Mouse (Mus musculus) neural tube, embryonic 11.5 days (tissue): ENCODE data around the gene Myh11. TPM values are rescaled to one million over a fixed set of nuclear protein-coding genes. Genes with fewer than 3 reads are reported as not detected.

Source experiments
- ATAC-seq: fragments of 200-750 bp; cut with Nextera tagmentation; 2 replicates; pipeline ENCODE4 v1.8.0; 2017; ENCODE audit warnings: moderate number of reproducible peaks, mild to moderate bottlenecking, moderate TSS enrichment, moderate library complexity; ENCODE audit not compliant: insufficient read depth, low FRiP score, low TSS enrichment
- DNase-seq: peaks from one replicate; pipeline ENCODE4 v3.0.0-alpha.2; 2015; ENCODE audit warnings: low spot score
- H3K27ac ChIP-seq: fragments of 300-500 bp; sonication (generic); 2 replicates; pipeline ENCODE4 v1.5.1; 2014; ENCODE audit warnings: low read depth, mild to moderate bottlenecking, low read length
- H3K27me3 ChIP-seq: fragments of 300-500 bp; sonication (generic); 2 replicates; pipeline ENCODE4 v1.6.1; 2014; ENCODE audit warnings: mild to moderate bottlenecking, low read length, mixed read lengths; ENCODE audit not compliant: control insufficient read depth, insufficient read depth
- H3K36me3 ChIP-seq: fragments of 300-500 bp; sonication (generic); 2 replicates; pipeline ENCODE4 v1.6.1; 2014; ENCODE audit warnings: mild to moderate bottlenecking, low read length, moderate library complexity, mixed read lengths; ENCODE audit not compliant: control insufficient read depth, insufficient read depth
- H3K4me1 ChIP-seq: fragments of 300-500 bp; sonication (generic); 2 replicates; pipeline ENCODE4 v1.6.1; 2014; ENCODE audit warnings: low read length, mixed read lengths; ENCODE audit not compliant: control insufficient read depth, insufficient read depth
- H3K4me2 ChIP-seq: fragments of 300-500 bp; sonication (generic); 2 replicates; pipeline ENCODE4 v1.6.1; 2014; ENCODE audit warnings: low read depth, mild to moderate bottlenecking, moderate library complexity
- H3K4me3 ChIP-seq: fragments of 300-500 bp; sonication (generic); 2 replicates; pipeline ENCODE4 v1.5.1; 2014; ENCODE audit warnings: low read depth, low read length
- H3K9ac ChIP-seq: fragments of 300-500 bp; sonication (generic); 2 replicates; pipeline ENCODE4 v1.6.1; 2014; ENCODE audit warnings: mild to moderate bottlenecking, low read length
- H3K9me3 ChIP-seq: fragments of 300-500 bp; sonication (generic); 2 replicates; pipeline ENCODE4 v1.6.1; 2016; ENCODE audit warnings: low read length; ENCODE audit not compliant: control insufficient read depth
- WGBS: fragments of 180-500 bp; shearing (Covaris S2); extraction: QIAGEN DNeasy Blood & Tissue Kit; methylation state at CpG from one replicate; pipeline ENCODE4 v1.1.7; 2014; 5-methylcytosine and 5-hydroxymethylcytosine counted together
- polyA plus RNA-seq: library from polyadenylated mRNA; unstranded; fragments of >200 nt; fragmentation: Nextera tagmentation; extraction: Ambion mirVana; gene quantifications from 2 replicates; pipeline ENCODE4 v1.2.1, GENCODE M21; 2014

The Myh11 gene
- polyA plus RNA-seq, 1 experiment from 2014 or later: 0.32 TPM

DNA sequence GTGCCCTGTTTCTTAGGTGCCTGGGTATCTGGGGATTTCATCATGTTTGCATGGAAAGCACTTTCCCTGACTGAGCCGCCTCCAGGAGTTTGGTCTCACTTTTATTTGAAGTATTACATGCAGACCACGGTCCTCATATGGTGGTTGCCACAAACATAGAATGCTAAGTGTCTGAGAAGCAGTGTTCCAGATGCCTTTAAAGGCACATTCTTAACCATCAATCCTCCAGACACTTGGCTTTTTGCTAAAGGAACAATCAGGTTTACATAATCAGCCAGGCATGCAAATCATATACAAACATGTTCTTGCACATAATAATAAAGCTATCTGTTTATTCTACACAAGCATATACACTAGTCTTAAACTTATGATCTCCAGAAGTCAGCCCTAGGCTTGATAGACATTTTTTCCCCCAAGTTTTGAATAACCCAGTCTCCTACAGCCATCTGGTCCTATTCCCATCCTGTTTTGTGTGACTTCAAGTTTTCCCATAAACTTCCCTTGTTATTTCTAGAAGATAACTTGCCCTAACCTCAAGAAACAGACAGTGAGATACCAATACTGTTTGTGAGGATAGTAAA lies 5.5 kb upstream of the Myh11 start:
- ATAC-seq (no peak), DNase-seq (no peak)
- Histone ChIP-seq H3K4me3 (no peak overlapping the region), H3K9ac (no peak overlapping the region), H3K27ac (no peak overlapping the region), H3K4me1 (no peaks in the 10 kb centered on the region), H3K27me3 (peaks cover 9% of the 10 kb centered on the region; the same call in 1 of the 2 replicates), H3K4me2 (no peak overlapping the region), H3K9me3 (no peaks in the 10 kb centered on the region), H3K36me3 (no peaks in the 10 kb centered on the region)
- 74% methylated on average over 2 of the region's 2 CpGs for WGBS

DNA sequence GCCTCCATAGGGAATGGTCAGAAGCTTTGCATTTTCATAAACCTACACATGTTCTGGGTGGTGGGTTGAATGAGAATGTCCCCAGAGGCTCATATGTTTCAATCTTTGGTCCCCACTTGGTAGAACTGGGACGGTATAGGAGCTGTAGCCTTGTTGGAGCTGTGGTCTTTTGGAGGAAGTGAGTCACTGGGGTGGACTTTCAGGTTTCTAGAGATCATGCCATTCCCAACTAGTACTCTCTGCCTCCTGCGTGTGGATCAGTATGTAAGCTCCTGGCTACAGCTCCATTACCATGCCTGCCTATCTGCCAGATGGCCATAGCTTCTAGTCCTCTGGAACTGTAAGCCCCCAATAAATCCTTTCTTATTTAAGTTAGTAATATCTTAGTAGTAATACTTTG lies 4.1 kb upstream of the Myh11 start:
- H3K36me3 ChIP-seq: no peaks in the 10 kb centered on the region
- WGBS: 84% methylated on average over 2 of the region's 2 CpGs
- H3K4me1 ChIP-seq: no peaks in the 10 kb centered on the region
- H3K9ac ChIP-seq: no peak overlapping the region
- H3K4me2 ChIP-seq: no peak overlapping the region
- H3K4me3 ChIP-seq: no peak overlapping the region
- H3K27ac ChIP-seq: no peak overlapping the region
- no peaks in the 10 kb centered on the region for H3K9me3 ChIP-seq
- ATAC-seq: no peak
- DNase-seq: no peak
- peaks cover 12% of the 10 kb centered on the region; the same call in 1 of the 2 replicates for H3K27me3 ChIP-seq

DNA sequence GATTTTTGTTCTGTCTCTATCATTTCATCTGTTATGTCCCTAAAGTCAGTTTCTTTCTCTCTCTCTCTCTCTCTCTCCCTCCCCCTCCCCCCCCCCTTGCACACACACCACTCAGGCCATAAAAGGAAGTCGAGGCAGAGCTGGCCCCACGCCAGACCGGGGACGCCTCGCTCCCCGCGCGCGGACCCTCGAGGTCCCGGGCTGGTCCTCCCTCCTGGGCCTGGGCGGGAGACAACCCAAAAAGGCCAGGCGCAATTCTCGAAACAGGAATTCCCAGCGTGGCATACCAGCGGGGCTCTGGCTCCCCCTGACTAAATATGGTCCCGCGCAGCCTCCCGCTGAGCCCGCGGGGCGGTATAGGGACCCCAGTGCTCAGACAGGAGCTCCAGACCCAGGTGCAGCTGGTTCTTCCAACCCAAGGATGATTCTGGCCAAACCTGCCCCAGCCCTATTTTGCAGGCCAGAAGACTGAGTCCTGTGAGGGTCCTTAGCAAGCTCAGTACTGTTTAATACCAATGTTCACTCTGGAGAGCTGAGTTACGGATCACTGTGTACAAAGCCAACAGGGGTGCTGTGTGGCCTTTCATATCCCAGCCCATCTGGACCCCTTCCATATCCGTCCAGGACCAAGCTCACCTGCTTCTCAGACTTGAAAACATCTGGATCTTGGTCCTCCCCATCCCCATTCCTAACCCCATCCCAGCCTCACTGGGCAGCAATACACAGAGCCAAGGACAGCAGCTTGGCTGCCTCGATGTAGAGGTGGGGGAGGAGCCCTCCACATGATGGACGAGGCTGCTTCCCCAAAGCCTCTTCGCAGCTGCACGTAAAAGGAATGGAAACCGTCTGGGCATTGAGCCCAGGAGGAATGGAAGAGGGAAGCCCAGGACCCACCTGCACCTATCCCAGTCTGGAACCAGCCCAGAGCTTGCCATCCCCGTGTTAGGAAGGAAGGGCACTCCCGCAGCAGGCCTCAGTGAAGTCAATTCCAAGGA lies 1.3 kb upstream of the Myh11 start:
- ATAC-seq (no peak; the same call in 1 of the 2 replicates), DNase-seq (peak; percentile 20)
- peak overlapping the region; percentile 11; the same call in 1 of the 2 replicates for H3K9ac ChIP-seq

DNA sequence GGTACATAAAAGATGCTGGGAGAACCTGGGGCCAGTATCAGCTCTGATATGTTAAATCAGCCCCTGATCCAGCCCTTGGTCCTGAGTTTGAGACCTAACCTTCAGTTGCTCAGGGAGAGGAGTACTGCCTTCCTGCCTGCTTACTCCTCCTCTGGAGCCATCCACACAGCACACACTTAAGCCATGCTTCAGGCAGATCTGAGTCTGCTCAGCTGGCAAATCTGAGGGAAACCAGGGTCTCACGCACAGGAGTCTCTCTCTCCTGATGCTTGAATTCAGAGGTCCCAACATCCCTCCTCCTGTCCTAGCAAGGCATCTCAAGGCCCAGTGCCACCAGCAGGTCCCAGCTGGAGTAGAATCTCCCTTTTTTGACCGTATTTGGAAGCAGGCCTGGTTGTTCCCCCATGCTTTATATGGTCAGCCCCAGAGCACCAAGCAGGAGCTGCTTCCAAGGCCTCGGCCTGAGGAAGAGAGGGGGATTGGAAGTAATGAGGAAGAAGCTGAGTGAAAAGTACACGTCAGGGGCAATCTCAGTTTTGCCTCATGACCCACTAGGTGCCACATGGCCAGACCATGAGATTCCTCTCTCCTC lies 18.7 kb downstream of the Myh11 start:
- Histone ChIP-seq H3K4me3 (no peak overlapping the region), H3K4me2 (no peak overlapping the region), H3K4me1 (no peaks in the 10 kb centered on the region), H3K36me3 (no peaks in the 10 kb centered on the region), H3K27ac (no peak overlapping the region), H3K9ac (no peak overlapping the region), H3K27me3 (no peaks in the 10 kb centered on the region), H3K9me3 (no peaks in the 10 kb centered on the region)
- WGBS: 61% methylated on average over 4 of the region's 4 CpGs
- ATAC-seq: no peak
- no peak for DNase-seq

More for the DNA sequence above, 1.3 kb upstream of the Myh11 start:
- Histone ChIP-seq H3K27me3 (peaks cover 12% of the 10 kb centered on the region; the same call in 1 of the 2 replicates), H3K27ac (no peak overlapping the region), H3K4me2 (peak overlapping the region; percentile 35), H3K36me3 (no peaks in the 10 kb centered on the region), H3K9me3 (no peaks in the 10 kb centered on the region), H3K4me1 (no peaks in the 10 kb centered on the region), H3K4me3 (0 out of 2 replicates have a peak overlapping the region, but pooled peaks have one; percentile 6)
- 14% methylated on average over 31 of the region's 31 CpGs for WGBS

DNA sequence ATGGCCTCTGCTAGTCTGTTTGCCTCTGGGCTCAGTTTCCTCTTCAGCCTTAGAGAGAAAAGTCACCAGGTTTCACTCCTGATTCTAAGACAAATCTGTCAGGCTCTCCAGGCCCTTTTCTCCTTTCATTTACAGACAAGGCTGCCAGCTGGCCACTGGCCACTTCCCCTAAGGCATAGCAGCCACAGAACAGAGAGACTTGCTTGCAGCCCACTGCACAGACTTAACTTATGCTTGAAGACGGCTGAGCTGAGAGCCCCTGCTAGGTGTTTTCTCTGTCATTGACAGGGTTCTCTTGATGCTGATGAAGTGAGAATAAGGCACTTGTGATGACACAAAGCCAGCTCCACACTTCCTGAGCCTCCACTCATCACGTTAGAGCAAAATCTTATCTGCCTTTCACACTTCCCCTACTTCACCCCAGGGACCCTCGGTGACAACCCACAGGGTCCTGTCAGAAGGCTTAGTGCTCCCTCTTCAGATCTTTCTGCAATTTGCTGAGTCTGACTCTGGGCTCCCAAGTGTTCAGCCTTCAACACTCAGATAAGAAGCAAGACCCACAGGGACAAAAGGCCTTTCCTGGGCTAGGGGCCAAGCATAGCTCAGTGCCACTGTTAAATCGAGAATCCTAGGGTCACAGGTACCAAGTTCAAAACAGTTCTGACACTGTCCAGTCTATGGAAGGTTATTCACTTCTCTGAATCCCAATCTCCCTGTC lies 25.8 kb downstream of the Myh11 start:
- Histone ChIP-seq H3K9me3 (no peaks in the 10 kb centered on the region), H3K4me1 (no peaks in the 10 kb centered on the region), H3K4me2 (no peak overlapping the region), H3K27ac (no peak overlapping the region), H3K27me3 (no peaks in the 10 kb centered on the region), H3K36me3 (no peaks in the 10 kb centered on the region), H3K4me3 (no peak overlapping the region), H3K9ac (no peak overlapping the region)
- ATAC-seq: no peak
- 55% methylated on average over 4 of the region's 4 CpGs for WGBS
- DNase-seq: no peak

DNA sequence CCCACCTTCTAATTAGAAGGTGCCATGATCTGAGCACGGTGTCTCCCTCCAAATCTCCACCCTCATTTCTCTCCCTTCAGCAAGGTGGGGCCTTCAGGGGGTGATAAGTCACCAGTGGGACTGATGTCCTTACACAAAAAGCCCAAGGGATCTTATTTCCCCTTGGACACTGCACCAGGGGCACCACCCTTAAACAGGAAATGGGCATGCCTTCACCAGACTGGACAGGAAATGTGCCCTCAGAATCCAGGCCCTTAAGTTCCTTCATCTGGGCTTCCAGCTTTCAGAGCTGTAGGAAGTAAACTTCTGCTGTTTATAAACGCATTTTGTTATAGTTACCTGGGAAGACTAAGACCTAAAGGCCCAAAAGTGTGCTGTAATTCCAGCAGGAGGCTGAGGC lies 26.7 kb downstream of the Myh11 start:
- DNase-seq (no peak), ATAC-seq (no peak)
- Histone ChIP-seq H3K9ac (no peak overlapping the region), H3K27ac (no peak overlapping the region), H3K27me3 (no peaks in the 10 kb centered on the region), H3K4me3 (no peak overlapping the region), H3K4me2 (no peak overlapping the region), H3K9me3 (no peaks in the 10 kb centered on the region), H3K4me1 (no peaks in the 10 kb centered on the region), H3K36me3 (no peaks in the 10 kb centered on the region)
- WGBS: 82% methylated on average over 2 of the region's 2 CpGs

DNA sequence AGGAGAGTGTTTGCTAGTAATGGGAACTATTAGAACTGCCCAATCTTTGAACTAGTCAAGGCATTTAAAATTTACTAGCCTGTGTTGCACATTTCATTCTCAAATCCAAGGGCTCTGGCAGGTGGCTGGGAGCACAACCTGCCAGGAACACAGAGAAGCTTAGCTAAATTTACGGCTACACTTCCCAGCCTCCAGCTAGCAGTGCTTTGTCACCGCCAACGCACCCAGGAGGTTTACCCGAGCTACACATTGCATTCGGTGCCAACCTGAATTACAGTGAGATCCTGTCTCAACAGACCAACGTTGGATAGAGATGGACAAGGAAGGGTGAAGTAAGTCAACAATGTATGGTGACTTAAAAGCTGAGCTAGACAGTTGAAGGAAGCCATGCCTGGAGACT lies 27.9 kb downstream of the Myh11 start:
- no peaks in the 10 kb centered on the region for H3K4me1 ChIP-seq
- H3K36me3 ChIP-seq: no peaks in the 10 kb centered on the region
- no peak overlapping the region for H3K27ac ChIP-seq
- H3K27me3 ChIP-seq: no peaks in the 10 kb centered on the region
- DNase-seq: no peak
- no peak overlapping the region for H3K4me3 ChIP-seq
- no peak overlapping the region for H3K9ac ChIP-seq
- no peak overlapping the region for H3K4me2 ChIP-seq
- H3K9me3 ChIP-seq: no peaks in the 10 kb centered on the region
- ATAC-seq: no peak
- 79% methylated on average over 6 of the region's 6 CpGs for WGBS

DNA sequence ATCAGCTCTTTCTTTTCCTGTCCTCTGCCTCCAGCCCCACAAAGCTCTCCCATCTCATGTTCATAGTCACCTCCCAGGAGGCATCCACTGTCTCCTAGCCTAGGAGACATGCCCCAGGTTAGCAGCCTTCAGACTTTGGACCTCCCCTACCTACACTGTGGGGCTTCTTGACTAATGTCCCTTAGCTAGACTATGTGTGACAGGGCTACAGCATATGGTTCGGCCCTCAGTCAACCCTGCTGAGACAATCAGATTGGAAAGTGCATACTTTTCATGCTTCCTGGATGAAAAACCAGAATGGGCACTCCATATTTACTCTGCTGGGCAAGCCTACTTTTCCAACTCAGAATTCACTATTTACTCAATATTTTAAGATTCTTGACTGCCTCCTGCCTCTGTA lies 28.8 kb downstream of the Myh11 start:
- 83% methylated on average over 1 of the region's 1 CpGs for WGBS
- no peak overlapping the region for H3K27ac ChIP-seq
- H3K9ac ChIP-seq: no peak overlapping the region
- no peak overlapping the region for H3K4me3 ChIP-seq
- DNase-seq (no peak), ATAC-seq (no peak)
- no peaks in the 10 kb centered on the region for H3K27me3 ChIP-seq
- H3K36me3 ChIP-seq: no peaks in the 10 kb centered on the region
- no peak overlapping the region for H3K4me2 ChIP-seq
- no peaks in the 10 kb centered on the region for H3K9me3 ChIP-seq
- no peaks in the 10 kb centered on the region for H3K4me1 ChIP-seq
